Mouse (Mus musculus) myocyte (in vitro differentiated cells): ENCODE results near the gene Bnipl. TPM values are rescaled to one million over a fixed set of nuclear protein-coding genes. Genes with fewer than 3 reads are reported as not detected.
A peak's percentile ranks its signal among the peaks of the same experiment; 100 is the strongest.

ENCODE experiments used
- H3K27me3 ChIP-seq: one replicate; pipeline ENCODE4 v1.6.1; 2011; ENCODE audit not compliant: control insufficient read depth, insufficient read depth, insufficient read length
- H3K36me3 ChIP-seq: one replicate; pipeline ENCODE4 v1.6.1; 2011; ENCODE audit not compliant: control insufficient read depth, insufficient read depth
- H3K4me2 ChIP-seq: one replicate; pipeline ENCODE4 v1.6.1; 2011; ENCODE audit warnings: low read depth, control low read depth
- H3K4me3 ChIP-seq: one replicate; pipeline ENCODE4 v1.5.1; 2011; ENCODE audit warnings: mild to moderate bottlenecking, control low read depth, moderate library complexity
- H3K79me2 ChIP-seq: one replicate; pipeline ENCODE4 v1.6.1; 2011; ENCODE audit not compliant: control insufficient read depth, insufficient read depth
- H3ac ChIP-seq: one replicate; pipeline ENCODE4 v1.6.1; 2011; ENCODE audit not compliant: control insufficient read depth, insufficient read length
- CEBPB ChIP-seq: IDR thresholded peaks from 2 replicates; pipeline ENCODE4 v1.6.1; 2011; ENCODE audit warnings: mild to moderate bottlenecking, moderate library complexity; ENCODE audit not compliant: poor library complexity, insufficient read depth, severe bottlenecking
- E2F4 ChIP-seq: IDR thresholded peaks from one replicate; pipeline ENCODE4 v1.6.1; 2011; ENCODE audit warnings: mild to moderate bottlenecking, control low read depth, moderate library complexity; ENCODE audit not compliant: insufficient read depth
- MAX ChIP-seq: IDR thresholded peaks from one replicate; pipeline ENCODE4 v1.6.1; 2011; ENCODE audit warnings: low read depth, mild to moderate bottlenecking, control low read depth
- MYOD1 ChIP-seq, 3 experiments: IDR thresholded peaks; one replicate each; pipeline ENCODE4 v1.6.1; 2011; ENCODE audit warnings: control low read depth in 2 of 3, low read depth in 2 of 3, mild to moderate bottlenecking in 2 of 3, moderate library complexity in 1 of 3; ENCODE audit not compliant: insufficient read length in 2 of 3, control insufficient read depth in 1 of 3
- MYOG ChIP-seq, 3 experiments: IDR thresholded peaks; one replicate each; pipeline ENCODE4 v1.6.1; 2011; ENCODE audit warnings: control low read depth in 2 of 3, low read depth in 2 of 3, mild to moderate bottlenecking in 2 of 3; ENCODE audit not compliant: insufficient read length in 2 of 3, control insufficient read depth in 1 of 3, insufficient read depth in 1 of 3
- POLR2A ChIP-seq: IDR thresholded peaks from one replicate; pipeline ENCODE4 v1.6.1; 2011; ENCODE audit warnings: low read depth, mild to moderate bottlenecking, control low read depth, moderate library complexity; ENCODE audit not compliant: insufficient read length
- POLR2AphosphoS2 ChIP-seq: IDR thresholded peaks from one replicate; pipeline ENCODE4 v1.6.1; 2011; ENCODE audit warnings: low read depth, control low read depth; ENCODE audit not compliant: insufficient read length
- REST ChIP-seq: IDR thresholded peaks from one replicate; pipeline ENCODE4 v1.6.1; 2011; ENCODE audit warnings: mild to moderate bottlenecking, control low read depth, moderate library complexity; ENCODE audit not compliant: insufficient read depth, insufficient read length
- SRF ChIP-seq: IDR thresholded peaks from one replicate; pipeline ENCODE4 v1.6.1; 2011; ENCODE audit warnings: low read depth; ENCODE audit not compliant: control insufficient read depth, insufficient read length
- TCF12 ChIP-seq: IDR thresholded peaks from one replicate; pipeline ENCODE4 v1.6.1; 2011; ENCODE audit warnings: mild to moderate bottlenecking, control low read depth; ENCODE audit not compliant: poor library complexity, insufficient read depth, severe bottlenecking
- TCF3 ChIP-seq: IDR thresholded peaks from one replicate; pipeline ENCODE4 v1.6.1; 2011; ENCODE audit warnings: low read depth, control low read depth; ENCODE audit not compliant: insufficient read length
- USF1 ChIP-seq: IDR thresholded peaks from one replicate; pipeline ENCODE4 v1.6.1; 2011; ENCODE audit warnings: low read depth, mild to moderate bottlenecking, control low read depth, moderate library complexity
- polyA plus RNA-seq: library from polyadenylated mRNA; unstranded; fragments of >200 nt; fragmentation: generic; extraction: Trizol; gene quantifications from one replicate; pipeline ENCODE4 v1.2.1, GENCODE M21; 2012; ENCODE audit warnings: missing spikeins

Bnipl gene
- polyA plus RNA-seq, 1 experiment: 0.31 TPM

DNA sequence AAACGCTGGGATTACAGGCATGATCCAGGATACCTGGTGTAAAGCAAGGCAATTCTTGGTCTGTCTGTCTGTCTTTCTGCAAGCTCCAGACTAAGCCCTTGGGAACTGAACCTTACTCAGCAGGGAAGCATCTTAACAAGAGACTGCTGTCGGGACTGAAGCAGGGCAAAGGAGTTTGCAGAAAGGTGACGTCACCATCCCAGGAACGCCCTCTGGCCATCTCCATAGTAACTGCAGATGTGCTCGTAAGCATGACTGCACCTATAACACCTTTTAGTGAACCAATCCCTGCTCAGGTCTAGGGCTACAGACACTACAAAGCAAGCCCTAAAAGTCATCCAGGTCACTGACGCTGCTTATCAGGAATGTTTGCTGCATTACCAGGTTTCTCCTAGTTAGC is 26.7 kb downstream of the Bnipl start:
- H3K4me3 ChIP-seq: no peak overlapping the region
- H3K36me3 ChIP-seq: peaks cover 33% of the 10 kb centered on the region
- TF ChIP-seq MYOD1 (IDR thresholded peaks at IDR 0.05; ENCODE audit: control insufficient read depth in 1 of 3, insufficient read length in 2 of 3, low read depth in 2 of 3) (no peak), POLR2AphosphoS2 (no peak), TCF3 (no peak), TCF12 (no peak), USF1 (no peak), SRF (no peak), E2F4 (no peak), REST (no peak), MAX (no peak), POLR2A (no peak), MYOG (IDR thresholded peaks at IDR 0.05; ENCODE audit: control insufficient read depth in 1 of 3, insufficient read depth in 1 of 3, insufficient read length in 2 of 3, low read depth in 2 of 3) (no peak), CEBPB (no peak)
- no peak overlapping the region for H3K4me2 ChIP-seq
- no peak overlapping the region for H3ac ChIP-seq
- no peaks in the 10 kb centered on the region for H3K27me3 ChIP-seq
- H3K79me2 ChIP-seq: peaks cover 62% of the 10 kb centered on the region

DNA sequence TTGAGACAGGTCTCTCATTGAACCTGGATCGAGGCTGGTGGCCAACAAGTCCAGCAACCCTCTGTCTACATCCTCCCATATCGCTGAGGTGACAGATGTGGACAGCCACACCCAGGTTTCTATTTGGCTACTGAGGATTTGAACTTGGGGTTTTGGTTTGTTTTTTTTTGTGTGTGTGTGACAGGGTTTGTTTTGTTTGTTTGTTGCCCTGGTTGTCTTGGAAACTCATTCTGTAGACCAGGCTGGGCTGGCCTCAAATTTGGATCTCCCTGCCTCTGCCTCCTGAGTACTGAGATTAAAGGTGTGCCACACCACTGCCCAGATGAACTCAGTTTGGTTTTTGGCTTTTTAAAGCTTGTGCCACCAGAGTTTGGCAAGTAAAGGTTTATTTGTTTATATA is 28.0 kb downstream of the Bnipl start:
- no peaks in the 10 kb centered on the region for H3K27me3 ChIP-seq
- no peak overlapping the region for H3ac ChIP-seq
- TF ChIP-seq USF1: no peak
- no peak for TF ChIP-seq MAX
- no peak for TF ChIP-seq MYOG (IDR thresholded peaks at IDR 0.05; ENCODE audit: control insufficient read depth in 1 of 3, insufficient read depth in 1 of 3, insufficient read length in 2 of 3, low read depth in 2 of 3)
- TF ChIP-seq TCF3: no peak
- TF ChIP-seq E2F4: no peak
- no peak for TF ChIP-seq POLR2A
- no peak for TF ChIP-seq TCF12
- TF ChIP-seq SRF: no peak
- peaks cover 37% of the 10 kb centered on the region for H3K36me3 ChIP-seq
- H3K79me2 ChIP-seq: peaks cover 57% of the 10 kb centered on the region
- no peak overlapping the region for H3K4me2 ChIP-seq
- H3K4me3 ChIP-seq: no peak overlapping the region

DNA sequence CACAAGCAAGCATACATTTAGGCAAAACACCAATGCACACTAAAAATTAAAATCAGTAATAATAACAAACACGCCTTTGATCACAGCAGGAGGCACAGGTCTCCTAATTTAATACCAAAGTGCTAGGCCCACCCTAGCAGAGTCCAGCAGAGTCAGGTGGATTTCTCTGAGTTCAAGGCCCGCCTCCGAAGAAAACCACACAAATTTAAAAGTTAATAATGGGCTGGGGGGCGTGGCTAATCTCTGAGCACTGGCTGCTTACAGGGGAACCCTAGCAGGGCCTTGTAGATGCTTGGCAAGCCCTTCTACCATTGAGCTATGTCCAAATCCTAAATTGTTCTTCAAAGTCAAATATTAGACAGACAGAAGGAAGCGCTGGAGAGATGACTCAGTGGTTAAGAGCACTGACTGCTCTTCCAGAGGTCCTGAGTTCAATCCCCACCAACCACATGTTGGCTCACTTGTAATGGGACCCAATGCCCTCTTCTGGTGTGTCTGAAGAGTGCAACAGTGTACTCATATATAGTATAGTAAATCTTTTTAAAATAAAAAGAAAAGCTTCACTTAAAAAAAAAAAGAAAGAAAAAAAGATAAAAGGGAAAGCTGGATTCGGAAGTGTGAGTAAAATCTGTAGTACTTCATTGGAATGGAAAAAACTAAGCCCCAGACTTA is 32.4 kb downstream of the Bnipl start:
- H3K27me3 ChIP-seq: no peaks in the 10 kb centered on the region
- peaks cover 39% of the 10 kb centered on the region for H3K36me3 ChIP-seq
- peaks cover 25% of the 10 kb centered on the region for H3K79me2 ChIP-seq
- H3K4me2 ChIP-seq: peak overlapping the region; percentile 75
- peak overlapping the region; percentile 79 for H3K4me3 ChIP-seq
- no peak for TF ChIP-seq E2F4
- no peak overlapping the region for H3ac ChIP-seq

DNA sequence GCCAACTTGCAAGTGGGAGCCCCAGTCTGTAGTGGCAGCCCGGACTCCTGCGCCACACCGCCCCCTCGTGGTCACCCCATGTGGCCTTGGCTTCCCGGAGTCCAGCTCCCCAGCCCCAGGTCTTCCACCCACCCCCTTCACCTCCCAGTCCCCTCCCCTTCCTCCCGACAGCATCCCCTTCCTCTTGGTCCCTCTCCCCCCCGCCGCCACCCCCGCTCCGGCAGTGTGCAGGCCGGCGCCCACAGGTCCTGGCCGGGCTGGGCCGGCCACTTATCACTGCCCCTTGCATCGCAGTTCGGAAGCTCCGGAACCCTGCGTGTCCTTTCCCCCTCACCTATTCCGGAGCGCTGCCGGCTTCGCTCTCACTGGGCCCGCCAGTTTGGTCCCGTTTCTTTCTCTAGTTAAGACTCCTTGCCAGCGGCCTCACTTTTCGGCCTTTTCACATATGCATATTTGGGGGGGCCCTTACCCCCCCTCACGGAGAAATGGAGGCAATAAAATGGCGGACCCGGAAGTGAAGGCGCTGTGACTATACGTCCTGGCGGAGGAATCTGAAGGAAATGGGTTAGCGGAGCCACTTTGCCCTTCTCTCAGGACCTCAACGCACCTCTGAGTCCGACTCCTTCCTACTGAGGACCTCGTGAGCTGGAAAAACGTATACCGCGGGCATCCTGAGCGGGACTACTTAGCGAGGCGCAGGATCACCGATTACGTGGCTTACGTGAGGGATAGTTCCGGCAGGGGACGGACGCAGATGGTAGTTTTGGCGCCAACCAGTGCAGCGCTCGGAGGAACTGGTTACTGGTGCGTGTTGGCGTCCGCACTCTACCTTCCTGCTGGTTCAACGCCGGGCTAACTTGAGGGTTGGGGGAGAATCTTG is 33.5 kb downstream of the Bnipl start, which contains the start of gene Gabpb2:
Gabpb2 (minus strand) TSS at position 662 of the 880 bp plus-strand sequence.
- peak within 1 kb of the TSS; percentile 89 for H3K4me2 ChIP-seq
- peak within 1 kb of the TSS; percentile 43 for H3ac ChIP-seq
- peaks cover 42% of the 10 kb centered on the region for H3K36me3 ChIP-seq
- peak within 1 kb of the TSS; percentile 79 for H3K4me3 ChIP-seq
- TF ChIP-seq CEBPB (no peak), E2F4 (peak; percentile 82), TCF3 (no peak), MYOG (IDR thresholded peaks at IDR 0.05; ENCODE audit: control insufficient read depth in 1 of 3, insufficient read depth in 1 of 3, insufficient read length in 2 of 3, low read depth in 2 of 3) (peak in 1 of 3 experiments; percentile 39), MAX (no peak), POLR2AphosphoS2 (peak; percentile 99), TCF12 (no peak), USF1 (no peak), MYOD1 (IDR thresholded peaks at IDR 0.05; ENCODE audit: control insufficient read depth in 1 of 3, insufficient read length in 2 of 3, low read depth in 2 of 3) (peak in 1 of 3 experiments; percentile 52), POLR2A (peak; percentile 93), SRF (peak; percentile 16), REST (no peak)
- no peaks in the 10 kb centered on the region for H3K27me3 ChIP-seq
- H3K79me2 ChIP-seq: peaks cover 25% of the 10 kb centered on the region
